Mouse (Mus musculus) testis, adult 2 months (tissue): ENCODE results near the gene Arhgef9.

ENCODE experiments used
- CTCF ChIP-seq: fragments of 200-500 bp; IDR thresholded peaks from 2 replicates; pipeline ENCODE4 v1.5.1; 2012; ENCODE audit warnings: low read depth, mild to moderate bottlenecking, inconsistent platforms, low read length, moderate library complexity; ENCODE audit not compliant: control insufficient read depth, insufficient read depth, insufficient replicate concordance
- POLR2A ChIP-seq: fragments of 200-500 bp; IDR thresholded peaks from 2 replicates; pipeline ENCODE4 v1.6.1; 2012; ENCODE audit warnings: low read depth, mild to moderate bottlenecking, inconsistent platforms, low read length, moderate library complexity; ENCODE audit not compliant: control insufficient read depth

DNA sequence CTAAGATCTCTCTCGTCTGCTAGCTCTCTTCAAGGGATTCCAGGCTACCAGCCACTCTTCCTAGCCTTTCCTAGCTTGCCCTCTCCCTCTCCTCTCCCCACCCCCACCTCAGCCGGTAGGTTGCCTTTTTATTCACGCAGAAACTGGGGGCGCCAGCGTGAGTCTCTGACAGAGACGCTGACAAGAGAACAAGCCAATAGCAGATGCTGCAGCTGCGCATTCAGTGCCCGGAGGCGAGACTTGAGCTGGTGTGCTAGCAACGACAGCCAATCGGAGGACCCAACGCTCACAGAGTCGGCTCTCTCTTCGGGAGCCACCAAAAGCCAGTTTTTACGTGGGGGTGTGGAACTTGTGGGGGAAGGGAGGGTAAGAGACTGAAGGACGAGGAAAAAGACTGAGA lies 30.3 kb downstream of the Arhgef9 start:
- TF ChIP-seq CTCF (no peak), POLR2A (no peak)
